Mouse (Mus musculus) frontal cortex, postnatal 14 days (tissue): ENCODE data around the gene Clec16a.

ENCODE experiments used
- DNase-seq, 2 experiments: peaks; one replicate each; pipeline ENCODE4 v3.0.0; 2022; ENCODE audit warnings: low spot score in 2 of 2

Clec16a gene

GRCm38 (mm10) chr16:10544995-10545622, at the start of gene Clec16a:
Gene Clec16a, plus strand, starts transcription at chr16:10545339.
- DNase-seq, result peak; percentile 94 to 95

- DNase-seq, result no peak
Measured at GRCm38 (mm10) chr16:10495824-10496298, 49.3 kb upstream of the Clec16a start.

- DNase-seq, result no peak
Measured at GRCm38 (mm10) chr16:10498096-10498602, 47.0 kb upstream of the Clec16a start.

GRCm38 (mm10) chr16:10499122-10499521, 46.0 kb upstream of the Clec16a start:
- DNase-seq, result no peak

- no peak for DNase-seq
Measured at GRCm38 (mm10) chr16:10501865-10502264, 43.3 kb upstream of the Clec16a start.

- no peak for DNase-seq
Measured at GRCm38 (mm10) chr16:10503058-10503457, 42.1 kb upstream of the Clec16a start.

- DNase-seq, result no peak
Measured at GRCm38 (mm10) chr16:10507445-10507844, 37.7 kb upstream of the Clec16a start.

GRCm38 (mm10) chr16:10508691-10509090, 36.4 kb upstream of the Clec16a start:
- no peak for DNase-seq

GRCm38 (mm10) chr16:10510477-10511133, 34.5 kb upstream of the Clec16a start:
- DNase-seq, result no peak

- DNase-seq, result no peak
Measured at GRCm38 (mm10) chr16:10511134-10511520, 34.0 kb upstream of the Clec16a start.

- no peak for DNase-seq
Measured at GRCm38 (mm10) chr16:10515953-10516572, 29.1 kb upstream of the Clec16a start.

GRCm38 (mm10) chr16:10518030-10518429, 27.1 kb upstream of the Clec16a start:
- DNase-seq, result no peak

GRCm38 (mm10) chr16:10520908-10521614, 24.1 kb upstream of the Clec16a start:
- peak; percentile 57 to 87 for DNase-seq

GRCm38 (mm10) chr16:10522811-10523210, 22.3 kb upstream of the Clec16a start:
- DNase-seq, result peak in 1 of 2 experiments; percentile 68

- DNase-seq, result no peak
Measured at GRCm38 (mm10) chr16:10523650-10524049, 21.5 kb upstream of the Clec16a start.

- DNase-seq, result no peak
Measured at GRCm38 (mm10) chr16:10524866-10525609, 20.1 kb upstream of the Clec16a start.

- DNase-seq, result no peak
Measured at GRCm38 (mm10) chr16:10525610-10525980, 19.5 kb upstream of the Clec16a start.

- no peak for DNase-seq
Measured at GRCm38 (mm10) chr16:10527046-10527644, 18.0 kb upstream of the Clec16a start.

GRCm38 (mm10) chr16:10528382-10528781, 16.8 kb upstream of the Clec16a start:
- DNase-seq, result no peak

- no peak for DNase-seq
Measured at GRCm38 (mm10) chr16:10530179-10530578, 15.0 kb upstream of the Clec16a start.

- no peak for DNase-seq
Measured at GRCm38 (mm10) chr16:10533781-10534180, 11.4 kb upstream of the Clec16a start.
